Mouse (Mus musculus): ENCODE measurements at regions not wholly inside any gene's neighbourhood (a gene's known extent, or its start where the extent isn't known, plus 50 kb on each side); places are given as distances from the start of the nearest gene placed in this dataset.
A peak's percentile ranks its signal among the peaks of the same experiment; 100 is the strongest.

GRCm38 (mm10) chr2:92763881-92764635 lies 150.8 kb upstream of the Syt13 start:
- Histone ChIP-seq H3K27ac (no peak overlapping the region), H3K4me1 (peaks cover 4% of the 10 kb centered on the region; the same call in 1 of the 2 replicates), H3K9me3 (no peaks in the 10 kb centered on the region), H3K36me3 (no peaks in the 10 kb centered on the region), H3K4me3 (no peak overlapping the region), H3K27me3 (ENCODE audit: insufficient read depth, poor library complexity, severe bottlenecking) (0 out of 2 replicates have a peak, but pooled peaks cover 18% of the 10 kb centered on the region)
- 92% methylated on average over 1 of the region's 1 CpGs for WGBS
- peak; percentile 59 for DNase-seq (ENCODE audit: low spot score)

- 81% methylated on average over 5 of the region's 5 CpGs for WGBS
- DNase-seq (ENCODE audit: low spot score): peak; percentile 72
- Histone ChIP-seq H3K36me3 (no peaks in the 10 kb centered on the region), H3K4me1 (no peaks in the 10 kb centered on the region), H3K4me3 (no peak overlapping the region), H3K9me3 (no peaks in the 10 kb centered on the region), H3K27ac (no peak overlapping the region), H3K27me3 (ENCODE audit: insufficient read depth, poor library complexity, severe bottlenecking) (0 out of 2 replicates have a peak, but pooled peaks cover 18% of the 10 kb centered on the region)
These were observed 147.4 kb upstream of the Syt13 start for GRCm38 (mm10) chr2:92767476-92768005.

- H3K27ac ChIP-seq: no peak overlapping the region
- DNase-seq (ENCODE audit: low spot score): peak; percentile 63
- 49% methylated on average over 2 of the region's 2 CpGs for WGBS
- 0 out of 2 replicates have a peak, but pooled peaks cover 19% of the 10 kb centered on the region for H3K27me3 ChIP-seq (ENCODE audit: insufficient read depth, poor library complexity, severe bottlenecking)
- no peaks in the 10 kb centered on the region for H3K36me3 ChIP-seq
- H3K9me3 ChIP-seq: no peaks in the 10 kb centered on the region
- H3K4me3 ChIP-seq: no peak overlapping the region
- H3K4me1 ChIP-seq: no peaks in the 10 kb centered on the region
These were observed 146.8 kb upstream of the Syt13 start for GRCm38 (mm10) chr2:92768088-92768487.

- H3K36me3 ChIP-seq: no peaks in the 10 kb centered on the region
- no peaks in the 10 kb centered on the region for H3K9me3 ChIP-seq
- peak; percentile 66 for DNase-seq (ENCODE audit: low spot score)
- H3K27me3 ChIP-seq (ENCODE audit: insufficient read depth, poor library complexity, severe bottlenecking): 0 out of 2 replicates have a peak, but pooled peaks cover 26% of the 10 kb centered on the region
- no peak overlapping the region for H3K4me3 ChIP-seq
- no peak overlapping the region for H3K27ac ChIP-seq
- WGBS: 47% methylated on average over 3 of the region's 3 CpGs
- no peaks in the 10 kb centered on the region for H3K4me1 ChIP-seq
These were observed 145.8 kb upstream of the Syt13 start for GRCm38 (mm10) chr2:92769061-92769460.

GRCm38 (mm10) chr2:92770098-92770497 lies 144.8 kb upstream of the Syt13 start:
- H3K4me1 ChIP-seq: no peaks in the 10 kb centered on the region
- H3K9me3 ChIP-seq: no peaks in the 10 kb centered on the region
- WGBS: 70% methylated on average over 5 of the region's 5 CpGs
- 0 out of 2 replicates have a peak, but pooled peaks cover 26% of the 10 kb centered on the region for H3K27me3 ChIP-seq (ENCODE audit: insufficient read depth, poor library complexity, severe bottlenecking)
- no peaks in the 10 kb centered on the region for H3K36me3 ChIP-seq
- H3K4me3 ChIP-seq: no peak overlapping the region
- DNase-seq (ENCODE audit: low spot score): peak; percentile 31
- H3K27ac ChIP-seq: no peak overlapping the region

- no peak overlapping the region for H3K4me3 ChIP-seq
- 66% methylated on average over 7 of the region's 7 CpGs for WGBS
- H3K27me3 ChIP-seq (ENCODE audit: insufficient read depth, poor library complexity, severe bottlenecking): 0 out of 2 replicates have a peak, but pooled peaks cover 12% of the 10 kb centered on the region
- no peaks in the 10 kb centered on the region for H3K36me3 ChIP-seq
- H3K9me3 ChIP-seq: no peaks in the 10 kb centered on the region
- no peak overlapping the region for H3K27ac ChIP-seq
- no peaks in the 10 kb centered on the region for H3K4me1 ChIP-seq
- peak; percentile 64 for DNase-seq (ENCODE audit: low spot score)
These were observed 142.3 kb upstream of the Syt13 start for GRCm38 (mm10) chr2:92772623-92773022.

- Histone ChIP-seq H3K4me1 (no peaks in the 10 kb centered on the region), H3K27ac (no peak overlapping the region), H3K4me3 (no peak overlapping the region), H3K36me3 (no peaks in the 10 kb centered on the region), H3K9me3 (no peaks in the 10 kb centered on the region), H3K27me3 (ENCODE audit: insufficient read depth, poor library complexity, severe bottlenecking) (0 out of 2 replicates have a peak, but pooled peaks cover 8% of the 10 kb centered on the region)
- DNase-seq (ENCODE audit: low spot score): peak; percentile 31
- WGBS: 85% methylated on average over 2 of the region's 2 CpGs
These were observed 138.4 kb upstream of the Syt13 start for GRCm38 (mm10) chr2:92776497-92776896.

- 56% methylated on average over 1 of the region's 1 CpGs for whole genome bisulfite sequencing
- no peaks in the 10 kb centered on the region for H3K4me1 ChIP-seq
These were observed 135.8 kb upstream of the Syt13 start for GRCm38 (mm10) chr2:92779101-92779500.

GRCm38 (mm10) chr2:92780021-92780420 lies 134.9 kb upstream of the Syt13 start:
- no peaks in the 10 kb centered on the region for H3K27me3 ChIP-seq (ENCODE audit: insufficient read depth, poor library complexity, severe bottlenecking)
- whole genome bisulfite sequencing: 78% methylated on average over 1 of the region's 1 CpGs
- H3K9me3 ChIP-seq: no peaks in the 10 kb centered on the region
- DNase-seq (ENCODE audit: low spot score): peak; percentile 24
- no peak overlapping the region for H3K4me3 ChIP-seq
- H3K36me3 ChIP-seq: no peaks in the 10 kb centered on the region
- H3K27ac ChIP-seq: no peak overlapping the region
- no peaks in the 10 kb centered on the region for H3K4me1 ChIP-seq

More at GRCm38 (mm10) chr2:92779101-92779500, 135.8 kb upstream of the Syt13 start:
- Histone ChIP-seq H3K9me3 (no peaks in the 10 kb centered on the region), H3K27ac (no peak overlapping the region), H3K36me3 (no peaks in the 10 kb centered on the region), H3K27me3 (ENCODE audit: insufficient read depth, poor library complexity, severe bottlenecking) (no peaks in the 10 kb centered on the region), H3K4me3 (no peak overlapping the region)
- no peak for DNase-seq (ENCODE audit: low spot score)

- Histone ChIP-seq H3K4me1 (no peaks in the 10 kb centered on the region), H3K36me3 (no peaks in the 10 kb centered on the region), H3K9me3 (no peaks in the 10 kb centered on the region), H3K4me3 (no peak overlapping the region), H3K27ac (no peak overlapping the region), H3K27me3 (ENCODE audit: insufficient read depth, poor library complexity, severe bottlenecking) (no peaks in the 10 kb centered on the region)
- DNase-seq (ENCODE audit: low spot score): peak; percentile 70
- WGBS: 48% methylated on average over 5 of the region's 5 CpGs
These were observed 133.4 kb upstream of the Syt13 start for GRCm38 (mm10) chr2:92781451-92781850.

- no peaks in the 10 kb centered on the region for H3K36me3 ChIP-seq
- no peaks in the 10 kb centered on the region for H3K4me1 ChIP-seq
- H3K27ac ChIP-seq: no peak overlapping the region
- DNase-seq (ENCODE audit: low spot score): peak; percentile 73
- no peaks in the 10 kb centered on the region for H3K27me3 ChIP-seq (ENCODE audit: insufficient read depth, poor library complexity, severe bottlenecking)
- WGBS: 62% methylated on average over 4 of the region's 4 CpGs
- H3K9me3 ChIP-seq: no peaks in the 10 kb centered on the region
- no peak overlapping the region for H3K4me3 ChIP-seq
These were observed 132.3 kb upstream of the Syt13 start for GRCm38 (mm10) chr2:92782621-92783020.

- Histone ChIP-seq H3K9me3 (no peaks in the 10 kb centered on the region), H3K4me3 (no peak overlapping the region), H3K27me3 (ENCODE audit: insufficient read depth, poor library complexity, severe bottlenecking) (peaks cover 6% of the 10 kb centered on the region; the same call in 1 of the 2 replicates), H3K27ac (no peak overlapping the region), H3K36me3 (no peaks in the 10 kb centered on the region), H3K4me1 (no peaks in the 10 kb centered on the region)
- WGBS: 35% methylated on average over 2 of the region's 2 CpGs
- DNase-seq (ENCODE audit: low spot score): peak; percentile 66
These were observed 130.0 kb upstream of the Syt13 start for GRCm38 (mm10) chr2:92784916-92785315.

GRCm38 (mm10) chr2:92787925-92788410 lies 126.9 kb upstream of the Syt13 start:
- Histone ChIP-seq H3K4me3 (no peak overlapping the region), H3K27me3 (ENCODE audit: insufficient read depth, poor library complexity, severe bottlenecking) (peaks cover 6% of the 10 kb centered on the region; the same call in 1 of the 2 replicates), H3K9me3 (no peaks in the 10 kb centered on the region), H3K27ac (no peak overlapping the region), H3K4me1 (no peaks in the 10 kb centered on the region), H3K36me3 (no peaks in the 10 kb centered on the region)
- WGBS: 56% methylated on average over 4 of the region's 4 CpGs
- no peak for DNase-seq (ENCODE audit: low spot score)
